Mouse (Mus musculus) ES-E14 (cell line): ENCODE results near the gene Chga. TPM values are rescaled to one million over a fixed set of nuclear protein-coding genes. Genes with fewer than 3 reads are reported as not detected.

Experiments used
- DNase-seq: peaks from one replicate; pipeline ENCODE4 v3.0.0-alpha.2; 2013; ENCODE audit warnings: low read depth, low spot score
- H3K27ac ChIP-seq: 2 replicates; pipeline ENCODE4 v1.5.1; 2012; ENCODE audit warnings: low read depth, mild to moderate bottlenecking, low read length, moderate library complexity, mixed read lengths; ENCODE audit not compliant: poor library complexity, insufficient read depth, severe bottlenecking
- H3K36me3 ChIP-seq: 2 replicates; pipeline ENCODE4 v1.6.1; 2012; ENCODE audit warnings: mild to moderate bottlenecking, low read length, moderate library complexity, mixed read lengths; ENCODE audit not compliant: control insufficient read depth, poor library complexity, insufficient read depth, severe bottlenecking
- H3K4me1 ChIP-seq, 2 experiments: fragments of 150-350 bp in 1 of 2; sonication (generic) in 1 of 2; 2 replicates each; pipeline ENCODE4 v1.6.1; 2012; ENCODE audit warnings: low read length in 2 of 2, mild to moderate bottlenecking in 1 of 2, mixed read lengths in 1 of 2; ENCODE audit not compliant: control insufficient read depth in 2 of 2, insufficient read depth in 2 of 2, poor library complexity in 1 of 2
- H3K4me3 ChIP-seq, 2 experiments: fragments of 150-350 bp in 1 of 2; sonication (generic) in 1 of 2; 2 replicates each; pipeline ENCODE4 v1.5.1; 2012; ENCODE audit warnings: low read length in 2 of 2, low read depth in 1 of 2, mild to moderate bottlenecking in 1 of 2, mixed read lengths in 1 of 2; ENCODE audit not compliant: insufficient read depth in 1 of 2, poor library complexity in 1 of 2, severe bottlenecking in 1 of 2
- H3K9ac ChIP-seq: 2 replicates; pipeline ENCODE4 v1.6.1; 2012; ENCODE audit warnings: low read depth, mild to moderate bottlenecking, low read length, mixed read lengths; ENCODE audit not compliant: poor library complexity, insufficient read depth, severe bottlenecking
- H3K9me3 ChIP-seq: fragments of 150-350 bp; sonication (generic); 2 replicates; pipeline ENCODE4 v1.6.1; 2012; ENCODE audit warnings: low read depth, mild to moderate bottlenecking, low read length; ENCODE audit not compliant: control insufficient read depth, insufficient read depth
- CHD2 ChIP-seq: IDR thresholded peaks from 2 replicates; pipeline ENCODE4 v1.6.1; 2014; ENCODE audit warnings: mild to moderate bottlenecking, low read depth, low read length, inconsistent platforms
- HCFC1 ChIP-seq: IDR thresholded peaks from 2 replicates; pipeline ENCODE4 v1.6.1; 2012; ENCODE audit warnings: low read length, inconsistent platforms, borderline replicate concordance; ENCODE audit not compliant: insufficient read depth
- MAFK ChIP-seq: IDR thresholded peaks from 2 replicates; pipeline ENCODE4 v1.6.1; 2014; ENCODE audit warnings: mild to moderate bottlenecking, low read depth, low read length, inconsistent platforms; ENCODE audit not compliant: insufficient read depth
- ZC3H11A ChIP-seq: IDR thresholded peaks from 2 replicates; pipeline ENCODE4 v1.6.1; 2012; ENCODE audit warnings: low read depth, mild to moderate bottlenecking, inconsistent platforms, low read length, borderline replicate concordance
- ZNF384 ChIP-seq: IDR thresholded peaks from 2 replicates; pipeline ENCODE4 v1.6.1; 2012; ENCODE audit warnings: low read depth, low read length, inconsistent platforms
- in situ Hi-C, 2 experiments: fragments of 600-800 bp; cut with MboI; formaldehyde crosslinking; loops; one replicate each; pipeline ENCODE4 v1.15.1; 2025; ENCODE audit warnings: low sequenced_read_pairs in 2 of 2, inconsistent platforms in 1 of 2; ENCODE audit not compliant: unreplicated experiment in 2 of 2
- total RNA-seq: library from RNA; depleted of rRNA; stranded (reverse); fragments of 300-350 nt; gene quantifications from 2 replicates; pipeline ENCODE4 v1.2.3, GENCODE M21; 2012

Gene Chga
- total RNA-seq, 1 experiment: 11.9 TPM

- no peak overlapping the region for H3K4me3 ChIP-seq
- H3K9ac ChIP-seq: no peak overlapping the region
- no peak overlapping the region for H3K27ac ChIP-seq
- H3K4me1 ChIP-seq: peaks cover 0 to 2% of the 10 kb centered on the region in 2 experiments; a peak in 1 of 4 replicates
- in situ Hi-C loops: loop anchor here in 1 of 2 experiments (25.0 kb wide), 1 partner anchor 223 kb away; the partner anchor contains the start of genes Moap1 and Tmem251
- no peaks in the 10 kb centered on the region for H3K9me3 ChIP-seq
- no peak for DNase-seq
- H3K36me3 ChIP-seq: no peaks in the 10 kb centered on the region
- no peak for TF ChIP-seq MAFK
- no peak for TF ChIP-seq HCFC1
- no peak for TF ChIP-seq ZNF384
Observed at GRCm38 (mm10) chr12:102514151-102514550, 40.6 kb upstream of the Chga start.

- DNase-seq: peak; percentile 59
- Histone ChIP-seq H3K4me1 (peaks cover 0 to 2% of the 10 kb centered on the region in 2 experiments; a peak in 1 of 4 replicates), H3K36me3 (no peaks in the 10 kb centered on the region), H3K9ac (no peak overlapping the region), H3K27ac (no peak overlapping the region), H3K9me3 (no peaks in the 10 kb centered on the region), H3K4me3 (no peak overlapping the region)
- no peak for TF ChIP-seq HCFC1
- no peak for TF ChIP-seq MAFK
- no peak for TF ChIP-seq ZNF384
- no peak for TF ChIP-seq CHD2
- no peak for TF ChIP-seq ZC3H11A
- in situ Hi-C loops: loop anchor here in 1 of 2 experiments (25.0 kb wide), 1 partner anchor 223 kb away; the partner anchor contains the start of genes Moap1 and Tmem251
Observed at GRCm38 (mm10) chr12:102514751-102515150, 40.0 kb upstream of the Chga start.

- Histone ChIP-seq H3K4me3 (no peak overlapping the region), H3K9ac (no peak overlapping the region), H3K27ac (no peak overlapping the region), H3K36me3 (no peaks in the 10 kb centered on the region), H3K9me3 (no peaks in the 10 kb centered on the region), H3K4me1 (peaks cover 0 to 2% of the 10 kb centered on the region in 2 experiments; a peak in 1 of 4 replicates)
- no peak for DNase-seq
- in situ Hi-C loops: loop anchor here in 1 of 2 experiments (25.0 kb wide), 1 partner anchor 221 kb away; the partner anchor contains the start of genes Moap1 and Tmem251
- TF ChIP-seq ZC3H11A: no peak
- no peak for TF ChIP-seq MAFK
- no peak for TF ChIP-seq HCFC1
- no peak for TF ChIP-seq ZNF384
- TF ChIP-seq CHD2: no peak
Observed at GRCm38 (mm10) chr12:102516151-102516550, 38.6 kb upstream of the Chga start.

GRCm38 (mm10) chr12:102517647-102518046, 37.1 kb upstream of the Chga start:
- no peak for DNase-seq
- TF ChIP-seq ZC3H11A (no peak), MAFK (no peak), CHD2 (no peak), ZNF384 (no peak), HCFC1 (no peak)
- no peak overlapping the region for H3K4me3 ChIP-seq
- no peak overlapping the region for H3K27ac ChIP-seq
- in situ Hi-C loops: loop anchor here in 1 of 2 experiments (25.0 kb wide), 1 partner anchor 220 kb away; the partner anchor contains the start of genes Moap1 and Tmem251
- no peaks in the 10 kb centered on the region; a peak in 1 of 4 replicates for H3K4me1 ChIP-seq
- H3K9ac ChIP-seq: no peak overlapping the region
- H3K9me3 ChIP-seq: no peaks in the 10 kb centered on the region
- H3K36me3 ChIP-seq: no peaks in the 10 kb centered on the region
